Mouse (Mus musculus) CH12.LX (cell line): ENCODE data around the gene Bace1. TPM values are rescaled to one million over a fixed set of nuclear protein-coding genes. Genes with fewer than 3 reads are reported as not detected.
"Not testable (repeated sequence)": the region's sequence is repeated elsewhere in the genome, so short reads cannot be mapped to it uniquely, and the experiment has no call there.

Source experiments
- DNase-seq: peaks from one replicate; pipeline ENCODE4 v3.0.0-alpha.2; 2013; ENCODE audit errors: extremely low read depth
- H3K27ac ChIP-seq: 2 replicates; pipeline ENCODE4 v1.5.1; 2012; ENCODE audit warnings: low read depth, mild to moderate bottlenecking, control low read depth, moderate library complexity; ENCODE audit not compliant: insufficient read depth
- H3K27me3 ChIP-seq: replicated peaks from 2 replicates; pipeline ENCODE3; 2012; ENCODE audit warnings: inconsistent platforms
- H3K36me3 ChIP-seq, 2 experiments: replicated peaks in 1 of 2; 2 replicates each; pipeline versions ENCODE3 to v1.6.1; 2012; ENCODE audit warnings: inconsistent platforms in 1 of 2, low read length in 1 of 2, mild to moderate bottlenecking in 1 of 2, mixed read lengths in 1 of 2, moderate library complexity in 1 of 2; ENCODE audit not compliant: control insufficient read depth in 1 of 2, insufficient read depth in 1 of 2
- H3K4me1 ChIP-seq, 2 experiments: 2 replicates each; pipeline ENCODE4 v1.6.1; 2012; ENCODE audit warnings: inconsistent platforms in 1 of 2, moderate library complexity in 1 of 2; ENCODE audit not compliant: insufficient read depth in 2 of 2, control insufficient read depth in 1 of 2
- H3K4me2 ChIP-seq: 2 replicates; pipeline ENCODE4 v1.6.1; 2012; ENCODE audit warnings: low read depth, mild to moderate bottlenecking, control low read depth; ENCODE audit not compliant: poor library complexity, insufficient read depth, severe bottlenecking
- H3K4me3 ChIP-seq, 3 experiments: fragments of 150-350 bp in 1 of 3; sonication (generic) in 1 of 3; replicated peaks in 1 of 3; 2 replicates each; pipeline versions ENCODE3 to v1.5.1; 2011 to 2012; ENCODE audit warnings: low read depth in 2 of 3, low read length in 2 of 3, mild to moderate bottlenecking in 2 of 3, moderate library complexity in 2 of 3, control low read depth in 1 of 3, improper control_type of control experiment in 1 of 3, inconsistent platforms in 1 of 3, mixed read lengths in 1 of 3; ENCODE audit not compliant: poor library complexity in 1 of 3
- H3K79me2 ChIP-seq: replicated peaks from 2 replicates; pipeline ENCODE4 v1.6.1; 2012; ENCODE audit warnings: mild to moderate bottlenecking, moderate library complexity; ENCODE audit not compliant: control insufficient read depth, poor library complexity, insufficient read depth, severe bottlenecking; ENCODE audit errors: extremely low read depth
- H3K9ac ChIP-seq: 2 replicates; pipeline ENCODE4 v1.6.1; 2012; ENCODE audit warnings: low read depth, mild to moderate bottlenecking, control low read depth, moderate library complexity; ENCODE audit not compliant: insufficient read depth
- H3K9me3 ChIP-seq: replicated peaks from 2 replicates; pipeline ENCODE3; 2012; ENCODE audit warnings: low read length, inconsistent platforms, mixed read lengths
- CHD2 ChIP-seq: IDR thresholded peaks from 2 replicates; pipeline ENCODE4 v1.6.1; 2011; ENCODE audit warnings: low read length, improper control_type of control experiment
- EP300 ChIP-seq: IDR thresholded peaks from 2 replicates; pipeline ENCODE4 v1.6.1; 2011; ENCODE audit warnings: low read length, improper control_type of control experiment
- IRF4 ChIP-seq: IDR thresholded peaks from 2 replicates; pipeline ENCODE4 v1.6.1; 2014; ENCODE audit warnings: low read depth, mild to moderate bottlenecking, inconsistent platforms, low read length, improper control_type of control experiment
- JUND ChIP-seq: conservative IDR thresholded peaks from 2 replicates; pipeline ENCODE4 v1.6.1; 2011; ENCODE audit warnings: low read depth, low read length, improper control_type of control experiment
- KAT2A ChIP-seq: IDR thresholded peaks from 2 replicates; pipeline ENCODE4 v1.6.1; 2012; ENCODE audit warnings: low read length, improper control_type of control experiment, inconsistent platforms; ENCODE audit not compliant: insufficient replicate concordance
- MAFK ChIP-seq: IDR thresholded peaks from 2 replicates; pipeline ENCODE4 v1.6.1; 2011; ENCODE audit warnings: low read length, improper control_type of control experiment; ENCODE audit not compliant: insufficient replicate concordance
- NELFE ChIP-seq: IDR thresholded peaks from 2 replicates; pipeline ENCODE4 v1.6.1; 2011; ENCODE audit warnings: low read depth, low read length, improper control_type of control experiment
- PAX5 ChIP-seq: IDR thresholded peaks from 2 replicates; pipeline ENCODE4 v1.6.1; 2012; ENCODE audit warnings: low read length, inconsistent platforms, mixed read lengths
- POLR2A ChIP-seq: IDR thresholded peaks from 2 replicates; pipeline ENCODE4 v1.6.1; 2011; ENCODE audit warnings: low read depth, mild to moderate bottlenecking, improper control_type of control experiment, low read length
- TCF12 ChIP-seq: IDR thresholded peaks from 2 replicates; pipeline ENCODE4 v1.6.1; 2014; ENCODE audit warnings: low read depth, mild to moderate bottlenecking, inconsistent platforms, low read length, improper control_type of control experiment
- UBTF ChIP-seq: IDR thresholded peaks from 2 replicates; pipeline ENCODE4 v1.6.1; 2012; ENCODE audit warnings: low read depth, mild to moderate bottlenecking, inconsistent platforms, low read length, improper control_type of control experiment, moderate library complexity
- USF1 ChIP-seq: IDR thresholded peaks from 2 replicates; pipeline ENCODE4 v1.6.1; 2014; ENCODE audit warnings: low read depth, mild to moderate bottlenecking, inconsistent platforms, low read length, improper control_type of control experiment
- USF2 ChIP-seq: conservative IDR thresholded peaks from 2 replicates; pipeline ENCODE4 v1.6.1; 2011; ENCODE audit warnings: low read depth, low read length, improper control_type of control experiment
- ZC3H11A ChIP-seq: IDR thresholded peaks from 2 replicates; pipeline ENCODE4 v1.6.1; 2012; ENCODE audit warnings: low read depth, mild to moderate bottlenecking, inconsistent platforms, low read length, improper control_type of control experiment
- ZMIZ1 ChIP-seq: IDR thresholded peaks from 2 replicates; pipeline ENCODE4 v1.6.1; 2012; ENCODE audit warnings: low read depth, mild to moderate bottlenecking, inconsistent platforms, low read length, improper control_type of control experiment
- ZNF384 ChIP-seq: IDR thresholded peaks from 2 replicates; pipeline ENCODE4 v1.6.1; 2012; ENCODE audit warnings: low read depth, low read length, improper control_type of control experiment, inconsistent platforms
- dilution Hi-C: fragments of 300-500 bp; cut with MboI; formaldehyde crosslinking; loops from 2 replicates; pipeline ENCODE4 v1.14.3; 2020; ENCODE audit warnings: low sequenced_read_pairs; ENCODE audit not compliant: extremely low pct_unique_long_range_greater_than_20kb, extremely low pct_ligation_motif_present
- in situ Hi-C: fragments of 300-500 bp; cut with MboI; formaldehyde crosslinking; loops from 3 replicates; pipeline ENCODE4 v1.14.3; 2019; ENCODE audit warnings: low sequenced_read_pairs, low pct_ligation_motif_present, low pct_unique_long_range_greater_than_20kb, mixed read lengths
- polyA plus RNA-seq: library from polyadenylated mRNA; unstranded; fragments of >175 nt; gene quantifications from 2 replicates; pipeline ENCODE4 v1.2.1, GENCODE M21; 2012; ENCODE audit warnings: low read depth; ENCODE audit not compliant: insufficient read length
- total RNA-seq, 2 experiments: library from RNA; depleted of rRNA; stranded (reverse); fragments of 300-350 nt in 1 of 2; fragments of >200 nt in 1 of 2; gene quantifications; 2 replicates each; pipeline ENCODE4 v1.2.3; 2012 to 2014

Bace1 gene
- total and polyA plus RNA-seq, 3 experiments, result 0.30 to 1.5 TPM; not detected in 1

- Histone ChIP-seq H3K79me2 (no peaks in the 10 kb centered on the region), H3K4me2 (no peak overlapping the region), H3K27ac (no peak overlapping the region), H3K27me3 (peaks cover 6% of the 10 kb centered on the region), H3K36me3 (no peaks in the 10 kb centered on the region)
- no peak for TF ChIP-seq USF1
- no peak for TF ChIP-seq EP300
- no peak for TF ChIP-seq KAT2A
- no peak for TF ChIP-seq JUND
- no peak for TF ChIP-seq ZC3H11A
- no peak for TF ChIP-seq PAX5
- no peak for TF ChIP-seq USF2
- no peak for TF ChIP-seq IRF4
- no peak for TF ChIP-seq UBTF
- no peak for TF ChIP-seq NELFE
- no peak for TF ChIP-seq MAFK
- TF ChIP-seq CHD2, result no peak
- no peak for TF ChIP-seq TCF12
- no peak for TF ChIP-seq POLR2A
- TF ChIP-seq, all 38 proteins: peak for 0
- dilution Hi-C loops (no loop called here), in situ Hi-C loops (no loop called here)
- H3K4me1 ChIP-seq, result peaks cover 0 to 16% of the 10 kb centered on the region in 2 experiments; a peak in 2 of 4 replicates
- no peak for DNase-seq
- no peak overlapping the region for H3K4me3 ChIP-seq
- H3K9me3 ChIP-seq, result no peaks in the 10 kb centered on the region
- H3K9ac ChIP-seq, result no peak overlapping the region
Observed at GRCm38 (mm10) chr9:45845541-45845940, 7.2 kb downstream of the Bace1 start.

DNA sequence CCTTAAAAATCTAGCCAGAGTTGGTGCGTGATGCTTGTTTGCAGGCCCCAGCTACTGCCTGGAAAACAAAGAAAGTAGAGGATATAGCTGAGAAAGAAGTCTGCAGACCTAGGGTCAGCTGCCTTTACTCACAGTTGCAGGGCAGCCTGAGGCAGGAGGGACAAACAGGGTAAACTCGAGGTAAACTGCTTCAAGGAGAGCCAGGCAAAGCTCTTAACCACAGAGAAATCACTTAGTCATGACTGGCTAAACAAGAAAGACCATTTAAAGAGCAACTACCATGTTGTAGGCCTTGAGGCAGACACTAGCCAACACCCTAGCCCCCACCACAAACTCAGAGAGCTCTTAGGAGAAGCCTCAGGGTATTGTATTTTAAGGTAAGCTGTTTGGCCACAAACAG, 7.8 kb downstream of the Bace1 start:
- DNase-seq, H3K4me2 ChIP-seq, H3K27me3 ChIP-seq, dilution Hi-C loops, H3K9me3 ChIP-seq, H3K79me2 ChIP-seq, H3K9ac ChIP-seq, H3K36me3 ChIP-seq, H3K4me3 ChIP-seq, in situ Hi-C loops, H3K27ac ChIP-seq: not testable (repeated sequence)
- H3K4me1 ChIP-seq, result peaks cover 0 to 16% of the 10 kb centered on the region in 2 experiments; a peak in 2 of 4 replicates

GRCm38 (mm10) chr9:45846891-45847460, 8.6 kb downstream of the Bace1 start:
- dilution Hi-C loops, result no loop called here
- H3K9me3 ChIP-seq, result no peaks in the 10 kb centered on the region
- no peak for TF ChIP-seq USF1
- no peak for TF ChIP-seq ZNF384
- no peak for TF ChIP-seq ZMIZ1
- H3K4me2 ChIP-seq, result no peak overlapping the region
- no peaks in the 10 kb centered on the region for H3K27me3 ChIP-seq
- H3K4me3 ChIP-seq, result no peak overlapping the region
- no peak overlapping the region for H3K27ac ChIP-seq
- in situ Hi-C loops, result no loop called here
- H3K9ac ChIP-seq, result no peak overlapping the region
- H3K79me2 ChIP-seq, result no peaks in the 10 kb centered on the region
- H3K36me3 ChIP-seq, result no peaks in the 10 kb centered on the region
- peaks cover 0 to 16% of the 10 kb centered on the region in 2 experiments; a peak in 2 of 4 replicates for H3K4me1 ChIP-seq
- DNase-seq, result no peak
